Mouse (Mus musculus) neural tube, embryonic 10.5 days (tissue): ENCODE data around the gene Park7.

Experiments used
- DNase-seq: peaks from one replicate; pipeline ENCODE4 v3.0.0-alpha.2; 2017; ENCODE audit warnings: low spot score; ENCODE audit errors: extremely low spot score

Gene Park7

GRCm38 (mm10) chr4:150914290-150914733 lies at the start of gene Park7, which contains the start of gene Tnfrsf9:
Park7 (minus strand) TSS chr4:150914437.
Tnfrsf9 (plus strand) TSS chr4:150914562.
- DNase-seq, result peak; percentile 96

DNA sequence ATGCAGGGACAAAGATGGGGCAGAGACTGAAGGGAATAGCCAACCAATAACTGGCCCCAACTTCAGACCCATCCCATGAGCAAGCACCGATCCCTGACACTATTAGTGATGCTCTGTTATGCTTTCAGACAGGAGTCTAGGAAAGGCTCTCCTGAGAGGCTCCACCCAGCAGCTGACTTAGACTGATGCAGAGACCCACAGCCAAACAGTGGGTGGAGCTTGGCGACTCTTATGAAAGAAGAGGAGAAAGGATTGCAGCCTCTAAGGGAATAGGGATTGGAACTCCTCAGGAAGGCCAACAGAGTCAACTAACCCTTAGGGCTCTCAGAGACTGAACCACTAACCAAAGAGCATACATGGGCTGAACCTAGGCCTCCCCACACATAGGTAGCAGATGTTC lies 49.5 kb upstream of the Park7 start:
- no peak for DNase-seq

- no peak for DNase-seq
These were observed 48.0 kb upstream of the Park7 start for GRCm38 (mm10) chr4:150962231-150962630.

DNA sequence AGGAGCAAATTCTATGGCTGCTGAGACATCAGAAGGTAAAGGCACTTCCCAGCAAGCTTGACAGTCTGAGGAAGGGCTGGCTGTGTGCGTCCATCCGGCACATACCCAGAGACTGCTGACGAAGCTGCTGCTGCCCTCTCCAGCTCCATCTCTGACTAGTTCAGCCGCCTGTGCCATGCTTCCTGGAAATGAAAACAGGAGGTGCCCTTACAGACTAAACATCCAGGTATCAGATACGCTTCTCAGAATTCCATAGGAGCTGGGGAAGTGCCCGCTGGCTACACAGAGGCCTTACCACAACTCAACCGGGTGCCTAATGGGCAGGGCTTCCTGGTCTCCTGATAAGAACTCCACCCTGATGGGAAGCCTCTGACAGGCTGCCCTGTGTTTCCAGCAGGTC lies 44.3 kb upstream of the Park7 start:
- DNase-seq, result no peak

- DNase-seq, result no peak
These were observed 42.8 kb upstream of the Park7 start for GRCm38 (mm10) chr4:150957106-150957458.

DNA sequence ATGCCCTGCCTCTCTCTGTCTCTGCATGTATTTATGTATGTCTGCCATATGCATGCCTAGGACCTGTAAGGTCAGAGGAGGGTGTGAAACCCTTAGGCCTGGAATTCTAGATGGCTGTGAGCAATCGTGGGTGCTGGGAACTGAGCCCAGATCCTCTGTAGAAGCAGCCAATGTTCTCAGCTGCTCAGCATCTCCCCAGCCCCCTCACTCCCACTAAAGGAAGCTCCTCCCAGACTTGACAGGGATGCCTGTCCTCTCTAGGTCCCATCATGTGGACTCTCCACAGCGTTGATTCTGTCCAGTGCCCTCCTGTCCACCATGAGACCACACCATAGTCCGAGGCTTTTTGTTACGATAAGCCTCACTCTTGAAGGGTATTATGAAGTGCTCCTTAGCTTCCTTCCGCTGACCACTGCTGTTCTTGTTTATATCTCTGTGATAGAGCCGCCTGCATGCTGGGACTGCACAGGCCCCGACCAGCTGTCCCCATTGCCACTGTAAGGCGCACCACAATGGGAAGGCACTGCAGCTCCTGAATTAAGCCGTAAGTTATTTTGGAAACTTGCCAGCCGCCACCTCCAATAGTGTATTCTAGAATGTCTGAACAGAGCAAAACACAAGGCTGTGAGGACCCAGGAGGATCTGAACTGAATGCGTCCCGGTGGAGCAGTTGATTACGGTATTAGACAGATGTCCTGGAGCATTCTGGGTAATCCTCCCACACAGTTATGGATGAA lies 42.3 kb upstream of the Park7 start:
- no peak for DNase-seq

- no peak for DNase-seq
These were observed 36.7 kb upstream of the Park7 start for GRCm38 (mm10) chr4:150950972-150951371.

DNA sequence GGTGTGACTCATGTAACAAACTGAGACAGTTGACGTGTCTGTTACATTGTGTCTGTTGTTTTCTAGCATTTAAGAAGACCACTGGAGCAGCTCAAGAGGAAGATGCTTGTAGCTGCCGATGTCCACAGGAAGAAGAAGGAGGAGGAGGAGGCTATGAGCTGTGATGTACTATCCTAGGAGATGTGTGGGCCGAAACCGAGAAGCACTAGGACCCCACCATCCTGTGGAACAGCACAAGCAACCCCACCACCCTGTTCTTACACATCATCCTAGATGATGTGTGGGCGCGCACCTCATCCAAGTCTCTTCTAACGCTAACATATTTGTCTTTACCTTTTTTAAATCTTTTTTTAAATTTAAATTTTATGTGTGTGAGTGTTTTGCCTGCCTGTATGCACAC lies 30.5 kb upstream of the Park7 start:
- no peak for DNase-seq

- DNase-seq, result no peak
These were observed 25.9 kb upstream of the Park7 start for GRCm38 (mm10) chr4:150939991-150940651.

DNA sequence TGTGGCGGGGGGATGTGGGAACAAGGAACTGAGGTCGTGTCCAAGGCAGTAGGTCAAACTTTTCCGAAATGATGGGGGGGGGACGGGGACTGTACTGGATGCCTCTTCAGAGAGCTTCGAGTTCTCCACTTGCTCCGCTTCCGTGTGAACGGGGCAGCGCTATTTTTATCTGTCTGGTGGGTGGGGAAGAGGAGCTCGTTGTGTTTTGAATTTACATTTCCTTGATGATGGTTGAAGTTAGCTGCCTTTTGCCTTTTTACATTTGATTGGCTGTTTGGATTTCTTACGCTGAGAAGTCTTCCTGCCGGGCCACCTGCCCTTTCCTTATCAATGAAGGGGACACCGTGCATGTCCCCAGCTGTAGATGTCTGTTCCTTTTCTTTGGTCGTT lies 23.8 kb upstream of the Park7 start:
- DNase-seq, result no peak

GRCm38 (mm10) chr4:150937293-150938062 lies 23.2 kb upstream of the Park7 start:
- no peak for DNase-seq

DNA sequence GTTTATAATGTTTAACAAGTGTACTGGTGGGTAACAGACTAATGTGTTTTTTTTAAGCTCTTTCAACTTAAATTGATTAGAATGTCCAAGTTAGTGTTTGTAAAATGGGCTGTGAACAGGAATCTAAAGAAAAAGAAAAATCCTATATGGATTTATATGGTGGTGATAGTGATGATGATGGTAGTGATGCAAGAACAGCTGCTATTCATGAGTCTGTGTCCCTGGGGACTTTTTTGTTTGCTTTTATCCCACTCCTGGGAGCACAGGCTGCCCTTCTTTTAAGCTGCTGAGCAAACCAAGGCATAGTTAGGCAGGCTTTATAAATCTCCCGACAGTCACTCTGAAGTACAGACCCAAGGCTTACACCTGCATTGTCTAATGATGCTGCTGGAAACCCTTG lies 19.3 kb upstream of the Park7 start:
- no peak for DNase-seq

GRCm38 (mm10) chr4:150927789-150928188 lies 13.6 kb upstream of the Park7 start:
- DNase-seq, result no peak

GRCm38 (mm10) chr4:150926924-150927705 lies 12.9 kb upstream of the Park7 start:
- DNase-seq, result no peak

DNA sequence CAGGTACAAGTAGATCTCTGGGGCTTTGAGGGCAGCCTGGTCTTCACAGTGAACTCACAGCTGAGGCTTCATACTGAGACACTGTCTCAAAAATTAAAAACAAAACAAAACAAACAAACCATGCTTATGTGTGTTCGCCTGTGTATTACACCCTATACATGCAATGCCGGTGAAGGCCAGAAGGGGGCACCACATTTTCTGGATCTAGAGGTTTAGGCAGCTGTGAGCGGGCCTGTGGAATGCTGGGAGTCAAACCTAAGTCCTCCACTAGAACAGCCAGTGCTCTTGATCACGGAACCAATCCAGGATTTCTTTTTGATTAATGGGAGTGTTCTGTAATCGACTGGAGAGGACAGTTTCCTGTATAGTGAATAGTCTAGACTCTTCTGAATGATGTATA lies 11.7 kb upstream of the Park7 start:
- peak; percentile 53 for DNase-seq

GRCm38 (mm10) chr4:150924936-150925335 lies 10.7 kb upstream of the Park7 start:
- no peak for DNase-seq

- no peak for DNase-seq
These were observed 10.1 kb upstream of the Park7 start for GRCm38 (mm10) chr4:150924308-150924707.

- DNase-seq, result no peak
These were observed 7.0 kb upstream of the Park7 start for GRCm38 (mm10) chr4:150921206-150921605.

GRCm38 (mm10) chr4:150917336-150918027 lies 3.2 kb upstream of the Park7 start:
- no peak for DNase-seq

DNA sequence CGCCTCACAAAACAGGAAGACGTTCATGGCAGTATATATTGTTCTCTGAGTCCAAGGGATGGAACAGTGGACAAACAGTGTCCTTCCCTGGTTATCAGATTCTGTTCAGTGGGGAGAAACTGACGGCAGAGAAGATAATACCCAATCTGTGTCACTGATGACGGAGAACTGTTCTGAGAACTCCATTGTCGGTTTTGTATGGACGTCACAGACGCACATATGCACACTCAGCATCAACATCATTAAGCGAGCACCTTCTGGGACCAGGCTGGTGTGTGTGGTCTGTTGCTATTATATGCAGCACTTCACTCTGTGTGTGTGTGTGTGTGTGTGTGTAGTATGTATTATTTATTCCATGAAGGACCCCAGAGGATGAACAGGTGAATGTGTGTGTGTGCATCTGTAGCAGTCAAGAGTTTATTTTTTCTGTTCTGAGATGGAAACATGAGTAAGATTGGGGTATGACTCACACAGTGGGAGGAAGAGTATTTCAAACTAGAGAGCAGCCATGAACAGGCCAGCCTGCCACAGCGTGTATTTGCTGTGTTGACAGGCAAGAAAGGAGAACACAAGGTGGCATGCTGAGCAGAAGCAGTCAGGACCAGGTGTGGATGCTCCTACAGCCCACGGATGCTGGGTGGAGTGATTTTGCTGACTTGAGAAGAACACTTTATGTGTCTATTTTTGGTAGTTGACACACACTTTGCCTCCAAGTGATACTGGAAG lies 1.1 kb upstream of the Park7 start:
- no peak for DNase-seq
